Mouse (Mus musculus) ES-Bruce4 (cell line): Measurements from ENCODE around the gene Usp29.

Experiments
- CTCF ChIP-seq: IDR thresholded peaks from one replicate; pipeline ENCODE4 v1.8.1; 2011; ENCODE audit warnings: low read depth, low read length
- EP300 ChIP-seq: IDR thresholded peaks from 2 replicates; pipeline ENCODE4 v1.6.1; 2011; ENCODE audit warnings: low read depth, low read length; ENCODE audit not compliant: insufficient read depth
- POLR2A ChIP-seq: IDR thresholded peaks from one replicate; pipeline ENCODE4 v1.8.1; 2011; ENCODE audit warnings: low read length; ENCODE audit not compliant: insufficient read depth

DNA sequence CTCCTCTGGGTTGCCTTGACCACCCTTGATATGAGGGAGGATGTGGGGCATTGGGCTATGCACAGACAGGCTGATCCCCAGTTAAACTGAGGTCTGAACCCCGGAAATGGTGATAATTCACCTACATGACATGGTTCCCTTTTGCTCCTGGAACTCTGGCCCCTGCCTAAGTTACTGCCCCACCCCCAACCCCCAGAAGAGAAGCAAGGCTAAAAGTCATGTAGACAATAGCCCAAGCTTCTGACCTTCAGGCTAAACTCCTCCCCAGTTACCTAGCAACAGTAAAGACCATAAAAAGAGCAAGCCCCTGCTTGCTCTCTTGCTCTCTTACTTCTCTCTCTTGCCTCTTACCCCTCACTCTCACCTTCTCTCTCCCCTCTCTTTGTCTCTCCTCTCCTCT is 243.2 kb downstream of the Usp29 start:
- no peak for TF ChIP-seq POLR2A
- TF ChIP-seq EP300, result no peak
- TF ChIP-seq CTCF, result no peak
